Mouse (Mus musculus): ENCODE measurements around the gene Agt.

Gene Agt

DNA sequence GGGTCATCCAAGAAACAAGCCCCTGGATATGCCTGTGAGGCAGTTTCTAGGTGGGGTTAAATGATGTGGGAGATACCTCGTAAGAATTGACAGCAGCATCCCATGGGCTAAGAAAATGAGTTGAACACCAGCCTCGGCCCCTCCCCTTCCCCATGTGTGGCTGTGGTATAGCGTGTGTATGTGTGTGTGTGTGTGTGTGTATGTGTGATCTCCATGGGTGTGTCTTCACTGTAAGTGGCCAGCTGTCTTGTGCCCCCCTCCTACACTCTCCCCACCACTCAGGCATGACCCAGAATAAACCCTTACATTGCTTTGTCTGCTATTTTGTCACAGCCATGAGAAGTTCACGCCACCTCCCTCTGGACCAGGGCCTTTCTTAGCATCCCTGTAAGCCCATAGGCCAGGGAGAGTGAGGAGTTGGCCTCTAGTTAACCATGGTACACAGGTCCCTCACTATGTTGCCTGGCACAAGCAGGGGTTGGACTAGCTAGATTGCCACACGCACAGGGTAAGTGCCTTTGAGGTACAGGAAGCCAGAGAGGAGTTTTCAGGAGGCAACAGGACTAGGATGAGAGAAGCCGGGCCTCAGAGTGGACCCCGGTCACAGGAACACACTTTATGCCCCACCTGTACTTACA lies 14.3 kb downstream of the Agt start:
- DNase-seq (ENCODE audit: low read depth, low spot score), result no peak

GRCm38 (mm10) chr8:124551011-124551661 lies 18.4 kb downstream of the Agt start:
- DNase-seq (ENCODE audit: low read depth, low spot score), result no peak

- no peak for DNase-seq (ENCODE audit: low read depth, low spot score)
Observed at GRCm38 (mm10) chr8:124548187-124548586, 21.3 kb downstream of the Agt start.

- DNase-seq (ENCODE audit: low read depth, low spot score), result no peak
Observed at GRCm38 (mm10) chr8:124547269-124547668, 22.2 kb downstream of the Agt start.

GRCm38 (mm10) chr8:124546815-124547214 lies 22.7 kb downstream of the Agt start:
- DNase-seq (ENCODE audit: low read depth, low spot score), result no peak

GRCm38 (mm10) chr8:124546371-124546770 lies 23.1 kb downstream of the Agt start:
- DNase-seq (ENCODE audit: low read depth, low spot score), result no peak

DNA sequence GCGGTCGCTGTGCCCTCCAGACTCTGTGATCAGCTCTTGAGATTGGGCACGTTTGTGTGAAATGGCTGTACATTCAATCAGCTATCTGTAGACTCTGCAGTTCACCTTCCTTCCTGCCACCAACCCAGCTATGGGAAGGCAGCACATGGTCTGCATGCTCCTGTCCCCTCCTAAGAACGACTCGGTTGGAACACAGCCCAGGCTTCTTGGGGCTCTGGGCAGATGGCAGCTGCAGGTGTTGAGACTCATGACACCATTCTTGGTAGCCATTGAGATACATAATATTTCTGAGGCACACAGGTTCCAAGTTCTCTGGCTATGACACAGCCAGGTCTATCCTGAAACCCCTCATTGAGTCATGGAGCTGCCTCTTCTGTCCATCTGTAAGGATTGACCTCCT lies 26.2 kb downstream of the Agt start:
- no peak for DNase-seq (ENCODE audit: low read depth, low spot score)

DNA sequence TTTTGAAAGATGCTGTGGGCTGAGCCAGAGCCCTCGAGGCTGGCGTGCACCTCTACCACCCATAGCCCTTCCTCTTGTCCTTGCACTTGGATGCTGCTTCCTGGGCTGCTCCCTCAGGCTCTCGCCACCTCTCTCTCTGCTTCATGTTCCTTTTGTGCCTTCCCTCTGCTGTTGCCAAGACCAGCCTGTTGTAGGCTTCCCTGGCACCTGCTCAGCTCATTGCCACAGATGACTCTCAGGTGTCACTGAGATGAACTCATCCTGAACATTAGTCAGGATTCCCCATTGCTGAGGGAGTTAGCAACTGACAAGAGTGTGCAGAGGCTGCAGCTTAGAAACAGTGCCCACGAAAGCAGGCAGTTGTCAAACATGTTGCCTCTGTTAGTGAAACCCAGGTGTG lies 27.5 kb downstream of the Agt start:
- no peak for DNase-seq (ENCODE audit: low read depth, low spot score)

- no peak for DNase-seq (ENCODE audit: low read depth, low spot score)
Observed at GRCm38 (mm10) chr8:124540906-124541305, 28.6 kb downstream of the Agt start.

GRCm38 (mm10) chr8:124535451-124535850 lies 34.1 kb downstream of the Agt start:
- DNase-seq (ENCODE audit: low read depth, low spot score), result no peak

DNA sequence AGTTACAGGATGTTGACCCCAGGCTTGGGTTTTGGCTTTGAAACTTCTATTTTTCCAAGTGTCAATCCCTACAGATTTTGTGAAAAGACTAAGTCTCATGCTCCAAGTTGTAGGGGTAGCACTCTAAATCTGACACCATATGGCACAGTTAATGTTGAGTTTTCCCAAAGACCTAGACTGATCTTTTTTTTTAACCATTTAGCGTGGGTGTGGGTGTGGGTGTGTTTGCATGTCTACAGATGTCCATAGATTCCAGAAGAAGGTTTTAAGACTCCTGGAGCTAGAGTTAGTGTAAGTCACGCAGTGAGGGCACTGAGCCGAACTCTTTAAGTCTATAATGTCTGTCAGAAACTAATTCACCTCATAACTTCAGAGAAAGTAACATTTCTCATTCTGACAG lies 36.9 kb downstream of the Agt start:
- DNase-seq (ENCODE audit: low read depth, low spot score), result no peak

- no peak for DNase-seq (ENCODE audit: low read depth, low spot score)
Observed at GRCm38 (mm10) chr8:124530996-124531395, 38.5 kb downstream of the Agt start.

GRCm38 (mm10) chr8:124530556-124530955 lies 39.0 kb downstream of the Agt start:
- no peak for DNase-seq (ENCODE audit: low read depth, low spot score)

GRCm38 (mm10) chr8:124530076-124530475 lies 39.4 kb downstream of the Agt start:
- peak; percentile 42 for DNase-seq (ENCODE audit: low read depth, low spot score)

GRCm38 (mm10) chr8:124526261-124526660 lies 43.2 kb downstream of the Agt start:
- no peak for DNase-seq (ENCODE audit: low read depth, low spot score)

DNA sequence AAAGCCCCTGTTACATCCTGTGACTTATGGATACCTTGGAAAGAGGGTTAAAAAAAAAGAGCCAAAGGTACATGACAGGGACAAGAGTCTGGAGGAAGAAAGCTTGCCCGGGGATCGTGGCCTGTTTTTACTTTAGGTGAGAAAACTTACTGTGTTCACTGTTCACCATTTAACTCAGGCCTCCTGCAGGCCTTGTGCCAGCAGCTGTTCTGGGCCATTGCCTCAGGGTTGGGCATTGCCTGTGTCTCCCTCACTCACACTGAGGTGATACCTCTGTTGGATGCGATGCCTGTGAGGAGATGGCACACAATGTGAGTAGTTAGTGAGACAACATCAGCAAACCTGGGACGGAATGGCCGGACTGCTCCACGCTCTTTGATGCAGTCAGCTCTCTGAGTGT lies 47.6 kb downstream of the Agt start:
- DNase-seq (ENCODE audit: low read depth, low spot score), result no peak

DNA sequence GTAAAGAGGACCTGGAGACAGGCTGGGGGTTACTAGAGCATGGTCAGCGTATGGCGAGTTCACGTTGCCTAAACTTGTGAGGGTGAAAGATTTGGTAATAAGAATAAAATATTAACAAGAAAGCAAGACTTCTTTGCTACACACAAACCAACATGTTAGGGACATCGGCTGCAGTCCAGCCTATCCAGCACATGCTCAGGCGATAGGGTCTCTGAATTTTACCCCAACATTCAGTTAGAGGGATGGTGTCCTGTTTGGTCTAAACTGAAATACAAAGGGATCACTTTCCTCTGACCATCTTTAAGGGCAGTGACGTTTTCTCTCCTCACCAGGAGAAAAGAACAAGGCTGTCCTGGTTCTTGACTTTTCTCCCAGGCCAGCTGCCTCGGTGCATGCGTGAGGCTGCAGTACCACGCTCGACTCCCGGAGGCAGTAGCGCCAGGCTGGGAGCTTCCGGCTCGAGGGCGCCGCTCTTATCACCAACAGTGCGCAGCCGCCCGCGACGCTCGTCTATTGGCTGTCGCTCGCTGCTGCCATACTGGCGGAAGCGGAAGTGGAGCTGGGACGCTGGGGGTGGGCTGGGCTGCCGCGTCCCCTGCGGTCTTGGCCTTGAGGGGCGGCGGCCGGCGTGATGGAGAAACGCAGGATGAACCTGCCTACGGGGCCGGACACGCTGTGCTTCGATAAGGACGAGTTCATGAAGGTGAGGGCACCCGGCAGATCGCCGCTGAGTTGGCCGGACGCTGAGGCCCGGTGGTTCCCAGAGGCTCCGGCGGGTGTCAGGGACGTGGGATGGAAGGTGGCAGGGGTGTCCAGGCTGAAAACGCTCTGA lies 49.0 kb downstream of the Agt start, which contains the start of gene Cog2:
Cog2 (plus strand) TSS at position 519 of the 832 bp plus-strand sequence.
- DNase-seq (ENCODE audit: low read depth, low spot score), result peak; percentile 90

DNA sequence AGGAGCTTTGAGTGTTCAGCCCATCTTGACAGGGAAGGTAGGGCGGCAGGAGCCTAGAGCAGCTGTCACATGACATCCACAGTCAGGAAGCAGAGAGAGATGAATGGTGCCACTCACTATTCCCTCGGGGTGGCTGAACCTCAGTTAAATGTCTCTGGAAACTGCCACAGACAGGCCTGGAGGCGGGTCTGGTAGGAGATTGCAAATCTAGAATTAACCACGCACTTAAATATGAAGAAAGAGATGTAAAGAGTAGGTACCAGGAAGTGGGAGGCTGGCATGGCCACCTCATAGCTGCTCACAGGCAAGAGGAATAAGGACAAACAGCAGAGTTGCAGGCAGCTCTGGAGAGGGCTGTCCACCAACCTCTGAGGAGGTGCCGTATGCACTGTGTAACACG lies 52.4 kb downstream of the Agt start:
- DNase-seq (ENCODE audit: low read depth, low spot score), result no peak

GRCm38 (mm10) chr8:124516525-124516924 lies 53.0 kb downstream of the Agt start:
- no peak for DNase-seq (ENCODE audit: low read depth, low spot score)

DNA sequence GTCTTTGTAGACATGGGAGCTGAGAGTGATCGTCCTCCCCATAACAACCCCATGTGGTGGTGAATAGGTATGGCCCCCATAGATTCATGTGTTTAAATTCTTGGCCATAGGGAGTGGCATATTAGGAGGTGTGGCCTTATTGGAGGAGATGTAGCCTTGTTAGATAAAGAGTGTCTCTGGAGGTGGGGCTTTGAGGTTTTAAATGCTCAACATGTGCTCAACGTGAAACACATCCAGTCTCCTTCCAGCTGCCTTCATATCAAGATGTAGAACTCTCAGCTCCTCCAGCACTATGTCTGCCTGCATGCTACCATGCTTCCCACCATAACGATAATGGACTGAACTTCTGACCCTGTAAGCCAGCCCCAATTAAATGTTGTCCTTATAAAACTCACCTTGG lies 53.5 kb downstream of the Agt start:
- no peak for DNase-seq (ENCODE audit: low read depth, low spot score)

DNA sequence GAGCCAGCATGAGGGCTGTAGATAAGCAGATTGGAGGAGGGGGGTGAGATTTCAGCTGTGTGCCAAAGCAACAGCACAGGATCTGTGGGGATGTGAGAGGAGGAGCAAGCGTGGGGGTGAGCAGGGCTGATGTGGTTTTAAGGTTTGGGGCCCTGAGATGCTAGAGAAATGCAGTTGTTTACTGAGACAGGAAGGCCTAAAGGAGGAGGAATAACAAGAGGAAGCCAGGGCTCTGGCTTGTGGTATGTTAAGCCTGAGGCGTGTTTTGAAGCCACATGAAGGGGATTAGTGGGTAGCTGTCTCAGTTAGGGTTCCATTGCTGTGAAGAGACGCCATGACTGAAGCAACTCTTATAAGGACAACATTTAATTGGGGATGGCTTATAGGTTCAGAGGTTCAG lies 60.4 kb downstream of the Agt start:
- no peak for DNase-seq (ENCODE audit: low read depth, low spot score)

DNA sequence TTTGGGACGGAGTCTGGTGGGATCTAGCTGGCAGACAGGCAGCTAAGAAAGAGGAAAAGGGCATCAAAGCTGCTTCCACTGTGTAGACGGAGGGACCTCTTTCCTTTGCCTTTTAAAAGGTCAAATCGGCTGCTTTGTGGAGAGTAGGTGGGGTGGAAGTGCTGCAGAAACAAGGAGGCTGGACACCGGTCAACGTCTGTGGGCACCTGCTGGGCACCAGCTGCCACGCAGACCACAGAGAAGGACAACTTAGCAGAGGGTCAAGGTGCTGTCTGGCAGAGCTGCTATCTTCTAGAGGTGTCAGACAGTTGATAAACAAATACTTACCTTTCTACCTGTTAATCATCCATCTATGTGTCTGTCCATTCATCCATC lies 61.2 kb downstream of the Agt start:
- no peak for DNase-seq (ENCODE audit: low read depth, low spot score)

Measured in skeletal muscle tissue, adult 2 months (tissue).